Mouse (Mus musculus) heart, embryonic 11.5 days (tissue): ENCODE measurements around the gene Atp6v1g3. TPM values are rescaled to one million over a fixed set of nuclear protein-coding genes. Genes with fewer than 3 reads are reported as not detected.

ENCODE experiments used
- ATAC-seq: fragments of 200-750 bp; cut with Nextera tagmentation; replicated peaks from 2 replicates; pipeline ENCODE4 v1.8.0; 2017; ENCODE audit warnings: moderate library complexity; ENCODE audit not compliant: insufficient number of reproducible peaks, low FRiP score, low TSS enrichment
- H3K27ac ChIP-seq: fragments of 300-500 bp; sonication (generic); 2 replicates; pipeline ENCODE4 v1.5.1; 2014; ENCODE audit warnings: mild to moderate bottlenecking, low read depth, low read length
- H3K27me3 ChIP-seq: fragments of 300-500 bp; sonication (generic); 2 replicates; pipeline ENCODE4 v1.6.1; 2014; ENCODE audit warnings: mild to moderate bottlenecking, low read length, mixed read lengths; ENCODE audit not compliant: control insufficient read depth, insufficient read depth
- H3K36me3 ChIP-seq: fragments of 300-500 bp; sonication (generic); 2 replicates; pipeline ENCODE4 v1.6.1; 2014; ENCODE audit warnings: mild to moderate bottlenecking, low read length, moderate library complexity, mixed read lengths; ENCODE audit not compliant: control insufficient read depth, insufficient read depth
- H3K4me1 ChIP-seq: fragments of 300-500 bp; sonication (generic); 2 replicates; pipeline ENCODE4 v1.6.1; 2014; ENCODE audit warnings: low read length; ENCODE audit not compliant: control insufficient read depth, insufficient read depth
- H3K4me2 ChIP-seq: fragments of 300-500 bp; sonication (generic); 2 replicates; pipeline ENCODE4 v1.6.1; 2014; ENCODE audit warnings: mild to moderate bottlenecking, moderate library complexity
- H3K4me3 ChIP-seq: fragments of 300-500 bp; sonication (generic); 2 replicates; pipeline ENCODE4 v1.5.1; 2014; ENCODE audit warnings: low read depth, low read length
- H3K9ac ChIP-seq: fragments of 300-500 bp; sonication (generic); 2 replicates; pipeline ENCODE4 v1.6.1; 2014; ENCODE audit warnings: mild to moderate bottlenecking, low read depth, low read length, moderate library complexity
- H3K9me3 ChIP-seq: fragments of 300-500 bp; sonication (generic); replicated peaks from 2 replicates; pipeline ENCODE4 v1.6.1; 2016; ENCODE audit warnings: low read length; ENCODE audit not compliant: control insufficient read depth
- WGBS: fragments of 180-500 bp; shearing (Covaris S2); extraction: QIAGEN DNeasy Blood & Tissue Kit; methylation state at CpG from one replicate; pipeline ENCODE4 v1.1.7; 2014; ENCODE audit not compliant: insufficient replicate concordance; 5-methylcytosine and 5-hydroxymethylcytosine counted together
- polyA plus RNA-seq: library from polyadenylated mRNA; unstranded; fragments of >200 nt; fragmentation: Nextera tagmentation; extraction: Ambion mirVana; gene quantifications from 2 replicates; pipeline ENCODE4 v1.2.1, GENCODE M21; 2014

Gene Atp6v1g3
- polyA plus RNA-seq, 1 experiment from 2014 or later: not detected

GRCm38 (mm10) chr1:138247699-138248483 lies 25.6 kb upstream of the Atp6v1g3 start:
- no peaks in the 10 kb centered on the region for H3K4me1 ChIP-seq
- no peak for ATAC-seq
- no peak overlapping the region for H3K9ac ChIP-seq
- H3K27me3 ChIP-seq: no peaks in the 10 kb centered on the region
- 79% methylated on average over 8 of the region's 8 CpGs for WGBS
- no peaks in the 10 kb centered on the region for H3K36me3 ChIP-seq
- no peak overlapping the region for H3K27ac ChIP-seq
- H3K4me3 ChIP-seq: no peak overlapping the region
- H3K4me2 ChIP-seq: no peak overlapping the region
- H3K9me3 ChIP-seq: no peaks in the 10 kb centered on the region

- H3K4me2 ChIP-seq: no peak overlapping the region
- no peak overlapping the region for H3K4me3 ChIP-seq
- no peaks in the 10 kb centered on the region for H3K9me3 ChIP-seq
- 80% methylated on average over 2 of the region's 2 CpGs for WGBS
- H3K36me3 ChIP-seq: no peaks in the 10 kb centered on the region
- no peaks in the 10 kb centered on the region for H3K4me1 ChIP-seq
- H3K9ac ChIP-seq: no peak overlapping the region
- no peak overlapping the region for H3K27ac ChIP-seq
- H3K27me3 ChIP-seq: no peaks in the 10 kb centered on the region
- no peak for ATAC-seq
These were observed 24.8 kb upstream of the Atp6v1g3 start for GRCm38 (mm10) chr1:138248770-138249169.

GRCm38 (mm10) chr1:138250951-138251350 lies 22.6 kb upstream of the Atp6v1g3 start:
- H3K36me3 ChIP-seq: no peaks in the 10 kb centered on the region
- H3K4me2 ChIP-seq: no peak overlapping the region
- H3K4me3 ChIP-seq: no peak overlapping the region
- ATAC-seq: no peak
- no peak overlapping the region for H3K9ac ChIP-seq
- no peaks in the 10 kb centered on the region for H3K9me3 ChIP-seq
- no peaks in the 10 kb centered on the region for H3K4me1 ChIP-seq
- no peaks in the 10 kb centered on the region for H3K27me3 ChIP-seq
- WGBS: 73% methylated on average over 2 of the region's 2 CpGs
- H3K27ac ChIP-seq: no peak overlapping the region

GRCm38 (mm10) chr1:138256172-138256789 lies 17.3 kb upstream of the Atp6v1g3 start:
- no peak overlapping the region for H3K27ac ChIP-seq
- 78% methylated on average over 4 of the region's 4 CpGs for WGBS
- no peak for ATAC-seq

GRCm38 (mm10) chr1:138258758-138259157 lies 14.8 kb upstream of the Atp6v1g3 start:
- WGBS: 67% methylated on average over 4 of the region's 4 CpGs
- Histone ChIP-seq H3K4me3 (no peak overlapping the region), H3K27me3 (no peaks in the 10 kb centered on the region), H3K4me1 (no peaks in the 10 kb centered on the region), H3K9ac (no peak overlapping the region), H3K9me3 (no peaks in the 10 kb centered on the region), H3K27ac (no peak overlapping the region), H3K4me2 (no peak overlapping the region), H3K36me3 (no peaks in the 10 kb centered on the region)
- ATAC-seq: no peak

More at GRCm38 (mm10) chr1:138256172-138256789, 17.3 kb upstream of the Atp6v1g3 start:
- Histone ChIP-seq H3K4me3 (no peak overlapping the region), H3K9me3 (no peaks in the 10 kb centered on the region), H3K36me3 (no peaks in the 10 kb centered on the region), H3K9ac (no peak overlapping the region), H3K4me1 (no peaks in the 10 kb centered on the region), H3K4me2 (no peak overlapping the region), H3K27me3 (no peaks in the 10 kb centered on the region)

GRCm38 (mm10) chr1:138261520-138261919 lies 12.0 kb upstream of the Atp6v1g3 start:
- Histone ChIP-seq H3K9ac (no peak overlapping the region), H3K27me3 (no peaks in the 10 kb centered on the region), H3K4me3 (no peak overlapping the region), H3K36me3 (no peaks in the 10 kb centered on the region), H3K27ac (no peak overlapping the region), H3K4me2 (no peak overlapping the region), H3K4me1 (no peaks in the 10 kb centered on the region), H3K9me3 (no peaks in the 10 kb centered on the region)
- ATAC-seq: no peak
- 81% methylated on average over 3 of the region's 3 CpGs for WGBS

- Histone ChIP-seq H3K36me3 (no peaks in the 10 kb centered on the region), H3K4me1 (no peaks in the 10 kb centered on the region), H3K4me2 (no peak overlapping the region), H3K9me3 (no peaks in the 10 kb centered on the region), H3K27ac (no peak overlapping the region), H3K4me3 (no peak overlapping the region), H3K27me3 (no peaks in the 10 kb centered on the region), H3K9ac (no peak overlapping the region)
- no peak for ATAC-seq
These were observed 11.1 kb upstream of the Atp6v1g3 start for GRCm38 (mm10) chr1:138262408-138262807.

GRCm38 (mm10) chr1:138267465-138268055 lies 6.0 kb upstream of the Atp6v1g3 start:
- 82% methylated on average over 5 of the region's 5 CpGs for WGBS

More at GRCm38 (mm10) chr1:138267465-138268055, 6.0 kb upstream of the Atp6v1g3 start:
- Histone ChIP-seq H3K9me3 (no peaks in the 10 kb centered on the region), H3K4me2 (no peak overlapping the region), H3K27me3 (no peaks in the 10 kb centered on the region), H3K9ac (no peak overlapping the region), H3K4me1 (no peaks in the 10 kb centered on the region), H3K4me3 (no peak overlapping the region), H3K36me3 (no peaks in the 10 kb centered on the region), H3K27ac (no peak overlapping the region)
- ATAC-seq: no peak
